Mouse (Mus musculus): ENCODE data around the gene Frem3.

DNA sequence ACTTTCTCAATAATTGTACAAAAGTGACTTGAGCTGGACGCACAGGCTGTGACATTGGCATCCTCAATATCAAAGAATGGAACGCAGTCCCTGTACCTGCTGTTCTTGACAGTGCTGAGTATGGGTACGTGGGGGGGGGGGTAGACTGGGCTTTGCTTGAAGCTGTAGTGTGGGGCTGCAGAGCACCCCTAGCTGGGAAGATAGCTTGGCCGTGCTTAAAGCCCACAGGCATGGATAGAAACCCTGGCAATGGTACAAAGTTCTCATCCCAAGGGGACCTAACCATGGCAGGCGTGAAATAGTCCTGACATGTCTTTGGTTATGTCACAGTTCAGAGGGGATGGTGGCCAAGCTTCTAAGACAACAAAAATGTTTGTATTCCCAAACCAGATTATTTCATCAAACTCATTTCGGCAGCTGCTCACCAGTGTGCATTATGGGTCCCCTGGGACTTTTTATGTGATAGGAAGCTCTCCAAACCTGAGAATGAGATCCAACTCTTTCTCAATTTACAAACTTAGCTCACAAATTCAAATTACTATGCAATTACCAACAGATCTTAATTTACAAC, 10.2 kb upstream of the Frem3 start:
- no peak for TF ChIP-seq CTCF (IDR thresholded peaks at IDR 0.05; ENCODE audit: extremely low read depth, insufficient read length, insufficient replicate concordance, low read depth, low read length)
- TF ChIP-seq POLR2A (IDR thresholded peaks at IDR 0.05; ENCODE audit: low read depth, low read length) = no peak
